Mouse (Mus musculus) fibroblast of lung, adult 2 months (primary cell): Measurements from ENCODE around the gene Ugt1a9.
"Not testable (repeated sequence)": the region's sequence is repeated elsewhere in the genome, so short reads cannot be mapped to it uniquely, and the experiment has no call there.

ENCODE experiments used
- DNase-seq: peaks from one replicate; pipeline ENCODE4 v3.0.0-alpha.2; 2011; ENCODE audit warnings: low read depth

Gene Ugt1a9

GRCm38 (mm10) chr1:88105656-88106055, 35.1 kb downstream of the Ugt1a9 start:
- DNase-seq: no peak

GRCm38 (mm10) chr1:88109027-88109557, 38.5 kb downstream of the Ugt1a9 start:
- DNase-seq: not testable (repeated sequence)

- not testable (repeated sequence) for DNase-seq
Measured at GRCm38 (mm10) chr1:88109604-88110003, 39.0 kb downstream of the Ugt1a9 start.

GRCm38 (mm10) chr1:88112769-88113168, 42.2 kb downstream of the Ugt1a9 start:
- DNase-seq: not testable (repeated sequence)

DNA sequence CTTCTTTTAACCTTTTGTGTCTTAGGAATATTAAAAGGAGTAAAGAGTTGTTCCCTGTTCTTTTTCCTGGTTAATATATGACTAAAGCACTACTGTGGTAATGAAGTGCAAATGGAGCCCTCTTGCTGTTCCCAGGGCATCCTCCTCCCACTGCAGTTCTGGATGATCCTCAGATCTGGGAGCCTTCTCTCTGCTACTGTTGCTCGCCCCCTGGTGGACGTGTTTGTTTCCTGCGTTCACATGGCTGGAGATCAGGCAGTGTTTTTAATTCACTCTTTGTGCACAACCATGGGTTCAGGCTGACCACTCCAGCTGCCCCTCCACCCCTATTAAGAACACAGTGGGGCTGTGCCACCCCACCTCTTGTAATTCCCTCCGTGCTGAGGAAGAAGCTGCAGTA, 50.0 kb downstream of the Ugt1a9 start:
- not testable (repeated sequence) for DNase-seq

- not testable (repeated sequence) for DNase-seq
Measured at GRCm38 (mm10) chr1:88121521-88121920, 50.9 kb downstream of the Ugt1a9 start.

GRCm38 (mm10) chr1:88125827-88126360, 55.3 kb downstream of the Ugt1a9 start:
- DNase-seq: not testable (repeated sequence)

GRCm38 (mm10) chr1:88129091-88129490, 58.5 kb downstream of the Ugt1a9 start:
- DNase-seq: not testable (repeated sequence)

DNA sequence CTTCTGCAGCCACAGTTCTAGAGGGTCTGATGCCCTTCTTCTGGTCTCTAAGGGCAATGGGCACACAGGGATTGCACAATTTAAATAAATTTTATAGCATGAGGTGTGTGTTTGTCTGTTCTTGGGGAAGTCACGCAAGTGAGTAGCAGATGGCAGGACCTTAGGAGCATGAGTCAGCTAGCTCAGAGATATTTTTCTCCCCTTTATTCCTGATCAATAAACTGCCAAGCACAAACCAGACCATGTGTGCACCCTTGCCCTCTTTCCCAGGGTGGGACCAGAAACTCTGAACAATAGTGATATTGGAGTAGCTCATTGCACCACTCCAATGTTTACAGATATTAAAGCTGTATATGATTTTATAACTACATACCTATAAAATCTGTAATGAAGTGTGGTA, 59.6 kb downstream of the Ugt1a9 start:
- DNase-seq: not testable (repeated sequence)

- no peak for DNase-seq
Measured at GRCm38 (mm10) chr1:88133908-88134456, 63.4 kb downstream of the Ugt1a9 start.

GRCm38 (mm10) chr1:88134457-88135011, 63.9 kb downstream of the Ugt1a9 start, which contains the start of gene Ugt1a6a:
Gene Ugt1a6a (plus strand): TSS chr1:88134809.
- peak; percentile 68 for DNase-seq

GRCm38 (mm10) chr1:88135229-88135904, 64.8 kb downstream of the Ugt1a9 start:
- DNase-seq: not testable (repeated sequence)

DNA sequence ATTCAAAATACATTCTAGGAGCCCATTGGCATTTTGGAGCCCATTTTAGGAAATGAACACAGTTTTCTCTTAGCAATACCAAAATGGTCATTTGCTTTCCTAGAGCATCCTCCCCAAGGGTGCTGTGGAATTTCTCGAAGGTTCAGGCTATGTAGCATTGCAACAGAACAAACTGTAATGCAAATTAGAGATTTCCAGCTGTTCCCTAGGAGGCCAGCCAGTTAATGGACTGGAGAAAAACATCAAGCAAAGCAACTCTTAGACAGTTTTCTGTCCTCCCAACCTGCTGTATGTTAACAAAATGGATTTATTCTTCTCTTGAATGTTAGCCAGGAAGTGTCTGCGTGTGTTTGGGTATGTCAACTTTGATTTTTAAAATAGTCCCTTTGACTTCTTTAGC, 66.0 kb downstream of the Ugt1a9 start:
- DNase-seq: no peak

GRCm38 (mm10) chr1:88137264-88137663, 66.7 kb downstream of the Ugt1a9 start:
- DNase-seq: no peak

DNA sequence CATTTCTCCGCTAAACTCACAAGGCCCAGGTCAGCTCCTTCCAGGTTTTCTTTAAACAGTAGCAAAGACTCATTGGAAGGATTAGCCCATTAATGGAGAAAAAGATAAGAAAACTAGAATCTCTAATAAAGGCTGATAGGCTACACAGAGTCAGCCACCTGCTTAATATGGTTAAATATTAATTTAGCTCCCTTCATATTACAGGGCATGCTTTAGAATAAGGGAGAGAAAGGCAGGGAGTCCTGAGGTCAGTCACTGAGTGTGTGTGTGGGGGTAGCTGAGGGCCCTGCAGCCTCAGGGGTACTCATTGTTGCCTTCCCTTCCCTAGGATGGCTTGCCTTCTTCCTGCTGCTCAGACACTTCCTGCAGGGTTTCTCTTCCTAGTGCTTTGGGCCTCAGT, 67.5 kb downstream of the Ugt1a9 start:
- no peak for DNase-seq

- not testable (repeated sequence) for DNase-seq
Measured at GRCm38 (mm10) chr1:88140492-88140891, 69.9 kb downstream of the Ugt1a9 start.

DNA sequence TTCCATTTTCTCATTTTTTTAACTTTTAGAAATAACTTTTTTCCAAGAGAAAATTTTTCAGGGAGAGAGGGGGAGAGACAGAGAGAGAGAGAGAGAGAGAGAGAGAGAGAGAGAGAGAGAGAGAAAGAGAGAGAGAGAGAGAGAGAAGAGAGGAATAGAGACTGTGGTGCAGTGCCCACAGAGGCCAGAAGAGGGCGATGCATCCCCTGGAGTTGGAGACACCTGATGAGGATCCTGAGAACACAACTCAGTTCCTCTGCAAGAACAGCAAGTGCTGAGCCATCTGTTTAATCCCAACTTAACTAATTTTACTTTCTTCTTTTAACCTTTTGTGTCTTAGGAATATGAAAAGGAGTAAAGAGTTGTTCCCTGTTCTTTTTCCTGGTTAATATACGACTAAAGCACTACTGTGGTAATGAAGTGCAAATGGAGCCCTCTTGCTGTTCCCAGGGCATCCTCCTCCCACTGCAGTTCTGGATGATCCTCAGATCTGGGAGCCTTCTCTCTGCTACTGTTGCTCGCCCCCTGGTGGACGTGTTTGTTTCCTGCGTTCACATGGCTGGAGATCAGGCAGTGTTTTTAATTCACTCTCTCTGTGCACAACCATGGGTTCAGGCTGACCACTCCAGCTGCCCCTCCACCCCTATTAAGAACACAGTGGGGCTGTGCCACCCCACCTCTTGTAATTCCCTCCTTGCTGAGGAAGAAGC, 73.5 kb downstream of the Ugt1a9 start:
- DNase-seq: not testable (repeated sequence)

DNA sequence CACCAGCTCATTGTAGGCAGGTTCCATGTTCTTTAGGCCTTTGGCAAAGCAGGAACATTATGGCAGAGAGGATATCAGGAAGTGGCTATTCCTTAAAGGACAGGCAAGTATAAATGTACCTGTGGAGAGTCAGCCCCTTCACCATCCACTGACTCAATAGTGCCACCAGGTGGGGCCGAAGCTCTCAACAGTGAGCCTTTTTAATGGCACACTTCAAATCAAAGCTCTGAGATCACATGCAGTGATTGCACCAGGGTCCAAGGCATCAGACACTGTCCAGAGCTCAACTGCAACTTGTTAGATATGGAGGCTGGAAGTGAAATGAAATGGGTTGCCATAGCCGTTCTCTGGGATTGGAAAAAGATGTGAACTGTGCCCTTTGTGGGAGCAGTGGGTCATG, 74.7 kb downstream of the Ugt1a9 start:
- not testable (repeated sequence) for DNase-seq

- not testable (repeated sequence) for DNase-seq
Measured at GRCm38 (mm10) chr1:88150133-88150532, 79.5 kb downstream of the Ugt1a9 start.

DNA sequence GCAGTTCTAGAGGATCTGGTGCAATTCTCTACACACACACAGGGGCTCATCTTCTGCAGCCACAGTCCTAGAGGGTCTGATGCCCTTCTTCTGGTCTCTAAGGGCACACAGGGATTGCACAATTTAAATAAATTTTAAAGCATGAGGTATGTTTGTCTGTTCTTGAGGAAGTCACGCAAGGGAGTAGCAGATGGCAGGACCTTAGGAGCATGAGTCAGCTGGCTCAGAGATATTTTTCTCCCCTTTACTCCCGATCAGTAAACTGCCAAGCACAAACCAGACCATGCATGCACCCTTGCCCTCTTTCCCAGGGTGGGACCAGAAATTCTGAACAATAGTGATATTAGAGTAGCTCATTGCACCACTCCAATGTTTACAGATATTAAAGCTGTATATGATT, 87.8 kb downstream of the Ugt1a9 start:
- DNase-seq: no peak

DNA sequence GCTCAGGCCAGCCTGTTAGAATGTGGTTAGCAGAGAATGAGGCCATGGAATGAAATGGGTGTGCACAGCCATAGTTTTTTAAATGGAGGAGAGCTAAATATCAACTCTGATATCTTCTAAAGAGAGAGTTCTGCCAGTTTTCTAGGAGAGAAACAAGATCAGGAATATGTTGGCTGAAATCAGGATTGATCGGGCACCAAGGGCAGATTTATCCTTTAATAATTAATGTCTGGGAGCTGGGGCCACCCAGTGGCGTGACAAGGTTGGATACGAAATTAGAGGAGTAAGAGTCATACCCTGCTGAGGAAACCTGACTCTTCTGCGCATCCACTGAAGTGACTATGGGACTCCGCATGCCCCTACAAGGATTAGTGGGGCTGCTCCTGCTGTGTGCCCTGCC, 95.1 kb downstream of the Ugt1a9 start, which contains the start of gene Ugt1a5:
Gene Ugt1a5 (plus strand): TSS at position 302 of the 400 bp plus-strand sequence.
- DNase-seq: no peak

- DNase-seq: not testable (repeated sequence)
Measured at GRCm38 (mm10) chr1:88172190-88172589, 101.6 kb downstream of the Ugt1a9 start.
